Mouse (Mus musculus) CH12.LX (cell line): ENCODE measurements at regions not wholly inside any gene's neighbourhood (a gene's known extent, or its start where the extent isn't known, plus 50 kb on each side); places are given as distances from the start of the nearest gene placed in this dataset.
A peak's percentile ranks its signal among the peaks of the same experiment; 100 is the strongest.

ENCODE experiments used
- DNase-seq: peaks from one replicate; pipeline ENCODE4 v3.0.0-alpha.2; 2013; ENCODE audit errors: extremely low read depth
- H3K27ac ChIP-seq: 2 replicates; pipeline ENCODE4 v1.5.1; 2012; ENCODE audit warnings: low read depth, mild to moderate bottlenecking, control low read depth, moderate library complexity; ENCODE audit not compliant: insufficient read depth
- H3K27me3 ChIP-seq: replicated peaks from 2 replicates; pipeline ENCODE3; 2012; ENCODE audit warnings: inconsistent platforms
- H3K36me3 ChIP-seq, 2 experiments: replicated peaks in 1 of 2; 2 replicates each; pipeline versions ENCODE3 to v1.6.1; 2012; ENCODE audit warnings: inconsistent platforms in 1 of 2, low read length in 1 of 2, mild to moderate bottlenecking in 1 of 2, mixed read lengths in 1 of 2, moderate library complexity in 1 of 2; ENCODE audit not compliant: control insufficient read depth in 1 of 2, insufficient read depth in 1 of 2
- H3K4me1 ChIP-seq, 2 experiments: 2 replicates each; pipeline ENCODE4 v1.6.1; 2012; ENCODE audit warnings: inconsistent platforms in 1 of 2, moderate library complexity in 1 of 2; ENCODE audit not compliant: insufficient read depth in 2 of 2, control insufficient read depth in 1 of 2
- H3K4me2 ChIP-seq: 2 replicates; pipeline ENCODE4 v1.6.1; 2012; ENCODE audit warnings: low read depth, mild to moderate bottlenecking, control low read depth; ENCODE audit not compliant: poor library complexity, insufficient read depth, severe bottlenecking
- H3K4me3 ChIP-seq, 3 experiments: fragments of 150-350 bp in 1 of 3; sonication (generic) in 1 of 3; replicated peaks in 1 of 3; 2 replicates each; pipeline versions ENCODE3 to v1.5.1; 2011 to 2012; ENCODE audit warnings: low read depth in 2 of 3, low read length in 2 of 3, mild to moderate bottlenecking in 2 of 3, moderate library complexity in 2 of 3, control low read depth in 1 of 3, improper control_type of control experiment in 1 of 3, inconsistent platforms in 1 of 3, mixed read lengths in 1 of 3; ENCODE audit not compliant: poor library complexity in 1 of 3
- H3K79me2 ChIP-seq: replicated peaks from 2 replicates; pipeline ENCODE4 v1.6.1; 2012; ENCODE audit warnings: mild to moderate bottlenecking, moderate library complexity; ENCODE audit not compliant: control insufficient read depth, poor library complexity, insufficient read depth, severe bottlenecking; ENCODE audit errors: extremely low read depth
- H3K9ac ChIP-seq: 2 replicates; pipeline ENCODE4 v1.6.1; 2012; ENCODE audit warnings: low read depth, mild to moderate bottlenecking, control low read depth, moderate library complexity; ENCODE audit not compliant: insufficient read depth
- H3K9me3 ChIP-seq: replicated peaks from 2 replicates; pipeline ENCODE3; 2012; ENCODE audit warnings: low read length, inconsistent platforms, mixed read lengths
- CHD2 ChIP-seq: IDR thresholded peaks from 2 replicates; pipeline ENCODE4 v1.6.1; 2011; ENCODE audit warnings: low read length, improper control_type of control experiment
- EP300 ChIP-seq: IDR thresholded peaks from 2 replicates; pipeline ENCODE4 v1.6.1; 2011; ENCODE audit warnings: low read length, improper control_type of control experiment
- HCFC1 ChIP-seq: IDR thresholded peaks from 2 replicates; pipeline ENCODE4 v1.6.1; 2012; ENCODE audit warnings: low read depth, mild to moderate bottlenecking, inconsistent platforms, low read length, improper control_type of control experiment
- MXI1 ChIP-seq: IDR thresholded peaks from 2 replicates; pipeline ENCODE4 v1.6.1; 2011; ENCODE audit warnings: mild to moderate bottlenecking, low read depth, low read length, improper control_type of control experiment
- RAD21 ChIP-seq: IDR thresholded peaks from 2 replicates; pipeline ENCODE4 v1.6.1; 2011; ENCODE audit warnings: low read depth, mild to moderate bottlenecking, low read length, improper control_type of control experiment, moderate library complexity
- TBP ChIP-seq: conservative IDR thresholded peaks from 2 replicates; pipeline ENCODE4 v1.6.1; 2011; ENCODE audit warnings: low read depth, low read length, improper control_type of control experiment
- USF1 ChIP-seq: IDR thresholded peaks from 2 replicates; pipeline ENCODE4 v1.6.1; 2014; ENCODE audit warnings: low read depth, mild to moderate bottlenecking, inconsistent platforms, low read length, improper control_type of control experiment
- USF2 ChIP-seq: conservative IDR thresholded peaks from 2 replicates; pipeline ENCODE4 v1.6.1; 2011; ENCODE audit warnings: low read depth, low read length, improper control_type of control experiment
- ZC3H11A ChIP-seq: IDR thresholded peaks from 2 replicates; pipeline ENCODE4 v1.6.1; 2012; ENCODE audit warnings: low read depth, mild to moderate bottlenecking, inconsistent platforms, low read length, improper control_type of control experiment
- dilution Hi-C: fragments of 300-500 bp; cut with MboI; formaldehyde crosslinking; loops from 2 replicates; pipeline ENCODE4 v1.14.3; 2020; ENCODE audit warnings: low sequenced_read_pairs; ENCODE audit not compliant: extremely low pct_unique_long_range_greater_than_20kb, extremely low pct_ligation_motif_present
- in situ Hi-C: fragments of 300-500 bp; cut with MboI; formaldehyde crosslinking; loops from 3 replicates; pipeline ENCODE4 v1.14.3; 2019; ENCODE audit warnings: low sequenced_read_pairs, low pct_ligation_motif_present, low pct_unique_long_range_greater_than_20kb, mixed read lengths

DNA sequence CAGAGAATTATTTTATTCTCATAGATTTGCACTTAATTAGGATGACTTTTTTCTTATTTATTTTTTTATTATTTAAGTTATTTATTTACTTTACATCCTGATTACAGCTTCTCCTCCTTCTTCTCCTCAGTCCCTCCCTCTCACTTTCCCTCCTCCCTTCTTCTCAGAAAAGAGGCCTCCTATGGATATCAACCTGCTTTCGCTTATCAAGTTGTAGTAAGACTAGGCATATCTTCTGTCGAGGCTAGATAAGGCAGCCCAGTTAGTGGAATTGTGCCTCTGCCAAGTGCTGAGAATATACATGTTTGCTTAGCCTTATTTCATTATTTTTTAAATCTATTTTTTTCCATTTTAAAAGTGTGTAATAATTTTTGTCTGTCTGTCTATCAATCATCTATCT, 274.9 kb upstream of the Ccng1 start:
- Histone ChIP-seq H3K27ac (no peak overlapping the region), H3K4me2 (no peak overlapping the region), H3K4me1 (no peaks in the 10 kb centered on the region), H3K9me3 (no peaks in the 10 kb centered on the region), H3K9ac (no peak overlapping the region), H3K36me3 (no peaks in the 10 kb centered on the region), H3K27me3 (no peaks in the 10 kb centered on the region), H3K4me3 (no peak overlapping the region), H3K79me2 (no peaks in the 10 kb centered on the region)
- no peak for DNase-seq
- in situ Hi-C loops = no loop called here
- dilution Hi-C loops = no loop called here
- TF ChIP-seq HCFC1 = no peak
- TF ChIP-seq USF1 = no peak
- no peak for TF ChIP-seq MXI1
- TF ChIP-seq RAD21 = no peak
- no peak for TF ChIP-seq TBP
- TF ChIP-seq ZC3H11A = no peak
- TF ChIP-seq CHD2 = no peak

DNA sequence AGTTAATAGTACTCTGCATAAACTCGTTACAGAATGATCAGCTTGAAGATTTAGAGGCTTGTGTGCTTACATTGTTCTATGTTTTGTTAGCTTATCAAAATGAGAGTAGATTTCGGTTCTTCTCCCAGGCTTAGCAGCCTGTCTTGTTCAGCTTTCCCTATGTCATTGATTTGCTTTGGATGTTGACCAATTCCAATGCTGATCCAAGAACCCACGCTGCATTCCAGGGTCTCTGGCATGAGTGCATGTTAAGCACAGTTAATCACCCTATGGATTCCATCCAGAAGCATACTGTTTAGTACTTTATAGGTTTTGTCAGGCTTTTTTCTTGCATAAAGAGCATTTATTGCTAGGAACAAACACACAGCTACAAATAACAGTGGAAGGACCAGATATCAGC, 255.0 kb upstream of the Ccng1 start:
- no peaks in the 10 kb centered on the region for H3K9me3 ChIP-seq
- H3K27ac ChIP-seq = no peak overlapping the region
- dilution Hi-C loops (no loop called here), in situ Hi-C loops (no loop called here)
- H3K9ac ChIP-seq = no peak overlapping the region
- H3K79me2 ChIP-seq = no peaks in the 10 kb centered on the region
- no peaks in the 10 kb centered on the region for H3K36me3 ChIP-seq
- no peaks in the 10 kb centered on the region for H3K27me3 ChIP-seq
- H3K4me3 ChIP-seq = no peak overlapping the region
- no peak for DNase-seq
- H3K4me2 ChIP-seq = no peak overlapping the region
- H3K4me1 ChIP-seq = no peaks in the 10 kb centered on the region
- TF ChIP-seq CHD2 (no peak), EP300 (no peak)

DNA sequence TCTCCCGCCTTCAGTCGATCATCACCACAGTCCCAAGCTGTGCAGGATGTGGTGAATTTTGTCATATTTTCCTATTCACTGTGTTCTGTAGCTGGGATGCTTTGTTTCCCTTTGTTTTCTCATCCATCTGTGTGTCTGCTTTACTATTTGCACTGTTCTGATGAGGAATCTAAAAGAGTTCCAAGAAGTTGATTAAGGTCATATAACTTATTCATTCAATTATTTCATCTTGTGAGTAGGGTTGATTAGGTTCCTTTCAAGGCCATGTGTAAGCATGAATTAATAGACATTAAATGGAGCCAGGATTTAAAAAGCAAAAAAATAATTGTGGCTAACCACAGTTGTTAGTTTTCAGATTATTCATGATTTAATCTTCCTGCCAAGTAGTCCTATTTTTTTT, 217.7 kb upstream of the Ccng1 start:
- Histone ChIP-seq H3K27ac (no peak overlapping the region), H3K4me2 (no peak overlapping the region), H3K36me3 (no peaks in the 10 kb centered on the region), H3K9me3 (no peaks in the 10 kb centered on the region), H3K79me2 (no peaks in the 10 kb centered on the region), H3K27me3 (no peaks in the 10 kb centered on the region), H3K9ac (no peak overlapping the region), H3K4me1 (no peaks in the 10 kb centered on the region), H3K4me3 (no peak overlapping the region)
- DNase-seq = peak; percentile 3
- dilution Hi-C loops (no loop called here), in situ Hi-C loops (no loop called here)
- TF ChIP-seq USF2 = no peak
- no peak for TF ChIP-seq TBP
